Mouse (Mus musculus): ENCODE results near the gene Rarres2. TPM values are rescaled to one million over a fixed set of nuclear protein-coding genes. Genes with fewer than 3 reads are reported as not detected.

Rarres2 gene
- 112 TPM for polyA plus RNA-seq (2015; fragmentation: Illumina TruSeq; extraction: RNeasy Lipid Tissue Mini Kit (QIAGEN cat#74804); ENCODE audit: insufficient read depth, low read depth, low replicate concordance)

GRCm38 (mm10) chr6:48572572-48573061 lies at the start of gene Rarres2:
Gene Rarres2 (minus strand): TSS chr6:48572789.

DNA sequence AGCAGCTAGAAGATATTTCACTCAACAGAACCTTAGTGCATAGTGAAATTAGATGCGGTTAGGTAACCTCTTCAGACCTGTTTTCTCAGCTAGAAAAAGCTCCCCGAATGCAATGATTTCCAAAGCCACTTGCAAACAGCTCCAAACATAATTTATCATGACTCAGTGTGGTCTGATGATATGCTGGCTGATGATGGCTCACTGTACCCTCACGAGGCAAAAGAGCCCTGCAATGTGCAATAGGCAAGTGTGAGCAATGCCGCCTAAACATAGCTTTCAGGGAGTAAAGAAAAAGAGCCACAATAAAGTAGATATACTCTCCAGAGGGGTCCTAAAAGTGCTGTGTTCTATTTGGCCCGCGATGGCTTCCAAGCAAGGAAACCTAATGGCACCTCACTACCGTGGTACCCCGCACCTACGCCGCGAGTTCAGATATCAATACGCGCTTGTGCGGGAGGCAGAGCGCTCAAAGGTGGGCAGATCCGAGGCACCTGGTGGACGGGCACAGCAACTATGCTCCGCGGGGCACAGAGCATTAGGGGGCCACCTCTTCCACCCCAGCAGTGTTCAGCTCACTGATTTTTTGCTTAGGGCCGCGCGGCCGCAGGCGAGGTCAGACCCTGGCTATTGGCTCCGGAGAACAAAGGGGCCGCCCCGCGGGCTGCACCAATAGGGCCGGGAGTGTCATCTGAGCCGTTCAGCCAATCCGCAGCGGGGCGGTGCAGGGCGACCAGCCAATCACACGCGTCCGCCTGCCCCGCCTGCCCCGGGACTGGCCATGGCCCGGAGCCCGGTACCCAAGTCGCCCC lies 28.9 kb upstream of the Rarres2 start, which contains the start of gene Zfp775:
Gene Zfp775 (plus strand): TSS at position 793 of the 809 bp plus-strand sequence.

DNA sequence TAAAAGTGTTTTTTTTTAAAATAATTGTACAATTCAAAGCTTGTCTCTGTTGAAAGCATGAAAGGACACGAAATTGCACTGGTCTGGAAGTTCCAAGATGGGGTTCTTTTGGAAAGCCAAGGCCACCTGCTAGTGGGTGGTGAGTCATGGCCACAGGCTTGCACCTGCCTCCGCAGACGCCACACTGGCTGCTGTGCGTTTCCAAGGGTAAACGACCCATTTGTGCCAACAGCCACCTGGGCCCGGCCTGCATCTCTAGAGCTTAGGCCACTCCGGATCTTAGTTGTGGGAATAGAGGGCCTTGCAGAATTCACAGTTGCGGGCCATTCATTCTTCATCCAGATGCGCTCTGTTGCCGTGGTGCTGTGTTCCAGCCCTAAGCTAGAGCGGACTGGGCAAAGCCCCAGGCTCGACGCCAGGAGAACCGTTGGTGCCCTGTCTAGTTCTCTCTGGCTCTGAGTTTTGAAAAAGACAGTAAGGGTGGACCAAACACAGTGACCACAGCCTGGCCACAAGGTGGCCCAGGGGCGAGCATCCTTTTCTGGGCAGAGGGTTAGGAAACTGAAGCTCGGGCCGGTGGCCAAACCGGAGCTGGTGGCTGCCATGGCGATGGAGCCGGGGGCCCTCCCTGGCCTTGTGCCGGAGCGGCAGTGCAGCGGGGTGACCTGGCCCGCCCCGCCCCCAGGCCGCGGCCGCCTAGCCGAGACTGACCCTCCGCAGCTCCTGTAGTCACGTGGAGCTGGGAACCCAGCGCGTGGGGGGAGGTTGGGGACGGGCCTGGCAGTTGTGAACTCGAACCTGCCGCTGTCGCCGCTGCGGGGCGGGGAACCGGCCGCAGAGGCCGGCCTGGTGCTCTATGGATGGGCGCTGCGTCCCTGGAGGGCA lies 20.8 kb upstream of the Rarres2 start, which contains the start of the genes Repin1 and Gm44965:
Gene Repin1 (plus strand): TSS at position 726 of the 885 bp plus-strand sequence.
Gene Gm44965 (plus strand): TSS at position 784 of the 885 bp plus-strand sequence.

DNA sequence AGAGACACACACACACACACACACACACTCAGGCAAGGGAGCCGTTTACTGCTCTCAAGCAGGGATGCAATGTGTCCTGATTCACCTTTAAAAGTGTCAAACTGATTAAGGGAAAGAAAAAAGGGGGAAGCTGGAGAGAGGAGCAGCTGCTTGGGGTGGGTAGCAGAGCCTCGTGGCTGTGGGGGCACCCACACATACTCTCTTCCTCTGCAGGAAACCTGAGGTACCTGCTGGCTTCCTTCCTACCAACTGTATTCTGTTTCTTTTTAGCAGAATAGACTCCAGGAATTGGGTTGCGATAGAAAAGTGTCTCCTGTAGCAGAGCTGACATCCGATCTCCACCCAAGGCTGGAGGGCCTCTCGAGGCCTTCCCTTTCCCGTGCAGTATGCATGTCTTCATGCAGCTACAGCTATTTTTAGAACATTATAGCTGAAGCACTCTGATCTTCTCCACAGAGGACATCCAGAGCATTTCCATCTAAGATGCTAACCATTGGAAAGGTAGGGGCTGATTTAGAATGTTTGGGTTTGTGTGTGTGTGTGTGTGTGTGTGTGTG lies 16.7 kb upstream of the Rarres2 start, which contains the start of gene Gm45021:
Gene Gm45021 (plus strand): TSS at position 417 of the 557 bp plus-strand sequence.

DNA sequence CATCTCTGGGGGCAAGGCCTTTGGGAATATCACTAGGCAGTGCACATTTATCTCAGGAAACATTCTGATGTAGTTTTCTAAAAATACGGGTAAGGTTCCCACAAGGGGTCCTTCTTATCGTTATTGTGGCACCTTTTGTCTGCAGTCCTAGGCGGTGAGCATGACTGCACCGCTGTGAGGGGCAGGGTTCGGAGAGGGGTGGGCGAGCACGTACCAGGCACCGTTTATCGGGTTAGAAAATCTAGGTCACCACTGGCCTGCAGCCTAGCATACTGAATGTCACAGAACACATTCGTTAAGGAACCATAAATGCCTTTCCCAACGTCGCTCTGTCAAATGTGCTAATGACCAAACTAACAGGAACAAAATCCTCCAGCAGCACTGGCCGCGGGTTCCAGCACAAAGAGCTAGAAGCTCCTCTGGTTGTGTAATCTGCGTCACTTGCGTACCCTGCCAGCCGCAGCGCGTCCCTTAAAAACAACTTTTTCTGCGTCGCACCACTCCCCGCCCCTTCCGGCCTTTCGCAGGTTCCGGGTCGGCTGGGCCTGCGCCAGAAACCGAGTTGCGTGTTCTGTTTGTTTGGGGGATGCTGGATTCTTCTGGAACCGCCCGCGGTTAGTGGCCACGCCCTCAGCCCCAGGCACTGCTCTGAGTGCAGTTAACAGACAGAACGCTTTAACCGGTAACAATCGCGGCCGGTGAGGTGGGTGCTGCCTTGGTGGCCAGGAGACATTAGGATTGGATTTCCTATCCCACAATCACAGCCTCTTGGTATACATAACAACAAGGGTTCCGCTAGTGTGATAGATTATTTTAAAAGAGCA lies 18.1 kb downstream of the Rarres2 start, which contains the start of gene Lrrc61:
Gene Lrrc61 (plus strand): TSS at position 517 of the 824 bp plus-strand sequence.

DNA sequence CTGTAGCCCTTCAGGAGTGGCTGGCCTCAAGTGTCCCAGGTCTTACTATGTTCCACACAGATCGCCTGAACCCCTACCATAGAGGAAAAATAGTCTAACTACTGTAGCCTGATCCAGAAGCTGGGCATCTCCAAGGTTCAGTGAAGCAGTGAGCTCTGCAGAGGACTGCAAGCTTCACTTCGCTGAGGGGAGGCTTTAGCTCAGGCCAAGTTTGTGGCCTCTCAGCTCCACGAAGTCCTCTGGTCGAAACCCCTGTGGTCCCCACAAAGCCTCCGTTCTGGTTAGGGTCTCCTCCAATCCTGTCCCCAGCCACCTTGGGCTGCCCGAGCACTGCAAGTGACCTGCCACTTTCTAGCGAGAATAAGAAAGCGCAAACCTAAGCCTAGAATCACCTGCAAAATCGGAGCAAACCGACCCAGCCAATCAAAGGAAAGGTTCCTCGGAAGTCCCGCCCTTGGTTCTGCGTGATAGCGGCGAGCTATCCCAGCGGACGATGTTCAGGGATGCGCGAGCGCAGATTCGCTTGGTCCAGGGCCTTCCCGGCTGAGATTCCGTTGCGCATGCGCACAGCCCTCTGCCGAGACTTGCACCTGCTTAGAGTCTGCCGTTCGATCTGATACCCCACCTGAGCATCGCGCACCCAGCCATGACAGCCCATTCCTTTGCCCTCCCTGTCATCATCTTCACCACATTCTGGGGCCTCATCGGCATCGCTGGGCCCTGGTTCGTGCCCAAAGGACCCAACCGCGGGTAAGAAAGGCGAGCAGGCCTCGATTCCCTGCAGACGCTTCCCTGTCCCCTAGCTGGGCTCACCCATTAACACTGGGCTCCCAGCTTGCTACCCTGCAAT lies 35.3 kb downstream of the Rarres2 start, which contains the start of gene Atp6v0e2:
Gene Atp6v0e2 (plus strand): TSS at position 511 of the 850 bp plus-strand sequence.

Other genes with a start within 250 kb of the Rarres2 start
- gene Krba1, start 177.2 kb downstream of the Rarres2 start, polyA plus RNA-seq (2015; fragmentation: Illumina TruSeq; extraction: RNeasy Lipid Tissue Mini Kit (QIAGEN cat#74804); ENCODE audit: insufficient read depth, low read depth, low replicate concordance) = 4.0 TPM
- 10.7 TPM for gene Zfp467, start 127.0 kb downstream of the Rarres2 start, polyA plus RNA-seq (2015; fragmentation: Illumina TruSeq; extraction: RNeasy Lipid Tissue Mini Kit (QIAGEN cat#74804); ENCODE audit: insufficient read depth, low read depth, low replicate concordance)
- gene Sspo, start 124.6 kb downstream of the Rarres2 start, polyA plus RNA-seq (2015; fragmentation: Illumina TruSeq; extraction: RNeasy Lipid Tissue Mini Kit (QIAGEN cat#74804); ENCODE audit: insufficient read depth, low read depth, low replicate concordance) = 0.68 TPM
- gene Atp6v0e2, start 35.2 kb downstream of the Rarres2 start, polyA plus RNA-seq (2015; fragmentation: Illumina TruSeq; extraction: RNeasy Lipid Tissue Mini Kit (QIAGEN cat#74804); ENCODE audit: insufficient read depth, low read depth, low replicate concordance) = 9.6 TPM
- gene Lrrc61, start 18.0 kb downstream of the Rarres2 start, polyA plus RNA-seq (2015; fragmentation: Illumina TruSeq; extraction: RNeasy Lipid Tissue Mini Kit (QIAGEN cat#74804); ENCODE audit: insufficient read depth, low read depth, low replicate concordance) = 2.2 TPM
- gene Gm45021, start 16.8 kb upstream of the Rarres2 start, polyA plus RNA-seq (2015; fragmentation: Illumina TruSeq; extraction: RNeasy Lipid Tissue Mini Kit (QIAGEN cat#74804); ENCODE audit: insufficient read depth, low read depth, low replicate concordance) = not detected
- 4.4 TPM for gene Repin1, start 21.1 kb upstream of the Rarres2 start, polyA plus RNA-seq (2015; fragmentation: Illumina TruSeq; extraction: RNeasy Lipid Tissue Mini Kit (QIAGEN cat#74804); ENCODE audit: insufficient read depth, low read depth, low replicate concordance)
- not detected for gene Gm44965, start 21.2 kb upstream of the Rarres2 start, polyA plus RNA-seq (2015; fragmentation: Illumina TruSeq; extraction: RNeasy Lipid Tissue Mini Kit (QIAGEN cat#74804); ENCODE audit: insufficient read depth, low read depth, low replicate concordance)
- gene Zfp775, start 29.3 kb upstream of the Rarres2 start, polyA plus RNA-seq (2015; fragmentation: Illumina TruSeq; extraction: RNeasy Lipid Tissue Mini Kit (QIAGEN cat#74804); ENCODE audit: insufficient read depth, low read depth, low replicate concordance) = 0.96 TPM
- gene AI854703, start 54.0 kb upstream of the Rarres2 start, polyA plus RNA-seq (2015; fragmentation: Illumina TruSeq; extraction: RNeasy Lipid Tissue Mini Kit (QIAGEN cat#74804); ENCODE audit: insufficient read depth, low read depth, low replicate concordance) = not detected
- gene Gimap8, start 74.4 kb upstream of the Rarres2 start, polyA plus RNA-seq (2015; fragmentation: Illumina TruSeq; extraction: RNeasy Lipid Tissue Mini Kit (QIAGEN cat#74804); ENCODE audit: insufficient read depth, low read depth, low replicate concordance) = 4.8 TPM
- 4.9 TPM for gene Gimap9, start 103.3 kb upstream of the Rarres2 start, polyA plus RNA-seq (2015; fragmentation: Illumina TruSeq; extraction: RNeasy Lipid Tissue Mini Kit (QIAGEN cat#74804); ENCODE audit: insufficient read depth, low read depth, low replicate concordance)
- 21.8 TPM for gene Gimap4, start 111.8 kb upstream of the Rarres2 start, polyA plus RNA-seq (2015; fragmentation: Illumina TruSeq; extraction: RNeasy Lipid Tissue Mini Kit (QIAGEN cat#74804); ENCODE audit: insufficient read depth, low read depth, low replicate concordance)
- gene Gimap6, start 135.4 kb upstream of the Rarres2 start, polyA plus RNA-seq (2015; fragmentation: Illumina TruSeq; extraction: RNeasy Lipid Tissue Mini Kit (QIAGEN cat#74804); ENCODE audit: insufficient read depth, low read depth, low replicate concordance) = 20.6 TPM
- not detected for gene Gm28053, start 145.8 kb upstream of the Rarres2 start, polyA plus RNA-seq (2015; fragmentation: Illumina TruSeq; extraction: RNeasy Lipid Tissue Mini Kit (QIAGEN cat#74804); ENCODE audit: insufficient read depth, low read depth, low replicate concordance)
- not detected for gene Gimap7, start 145.8 kb upstream of the Rarres2 start, polyA plus RNA-seq (2015; fragmentation: Illumina TruSeq; extraction: RNeasy Lipid Tissue Mini Kit (QIAGEN cat#74804); ENCODE audit: insufficient read depth, low read depth, low replicate concordance)
- gene Gimap1, start 166.3 kb upstream of the Rarres2 start, polyA plus RNA-seq (2015; fragmentation: Illumina TruSeq; extraction: RNeasy Lipid Tissue Mini Kit (QIAGEN cat#74804); ENCODE audit: insufficient read depth, low read depth, low replicate concordance) = 4.0 TPM
- 4.9 TPM for gene Gimap5, start 173.4 kb upstream of the Rarres2 start, polyA plus RNA-seq (2015; fragmentation: Illumina TruSeq; extraction: RNeasy Lipid Tissue Mini Kit (QIAGEN cat#74804); ENCODE audit: insufficient read depth, low read depth, low replicate concordance)
- 2.9 TPM for gene Gimap3, start 198.1 kb upstream of the Rarres2 start, polyA plus RNA-seq (2015; fragmentation: Illumina TruSeq; extraction: RNeasy Lipid Tissue Mini Kit (QIAGEN cat#74804); ENCODE audit: insufficient read depth, low read depth, low replicate concordance)